Mouse (Mus musculus) midbrain, postnatal 0 days (tissue): ENCODE measurements at regions not wholly inside any gene's neighbourhood (a gene's known extent, or its start where the extent isn't known, plus 50 kb on each side); places are given as distances from the start of the nearest gene placed in this dataset.
"Not testable (repeated sequence)": the region's sequence is repeated elsewhere in the genome, so short reads cannot be mapped to it uniquely, and the experiment has no call there.

Experiments used
- ATAC-seq: fragments of 200-750 bp; cut with Nextera tagmentation; 2 replicates; pipeline ENCODE4 v1.8.0; 2017; ENCODE audit warnings: moderate number of reproducible peaks, mild to moderate bottlenecking, moderate TSS enrichment, moderate library complexity; ENCODE audit not compliant: low FRiP score
- DNase-seq: peaks from one replicate; pipeline ENCODE4 v3.0.0-alpha.2; 2015; ENCODE audit warnings: low spot score
- H3K27ac ChIP-seq: fragments of 300-500 bp; sonication (generic); 2 replicates; pipeline ENCODE4 v1.5.1; 2014; ENCODE audit warnings: low read depth, mild to moderate bottlenecking, low read length, mixed read lengths
- H3K27me3 ChIP-seq: fragments of 300-500 bp; sonication (generic); 2 replicates; pipeline ENCODE4 v1.6.1; 2014; ENCODE audit warnings: low read length, control low read depth, mixed read lengths; ENCODE audit not compliant: insufficient read depth
- H3K36me3 ChIP-seq: fragments of 300-500 bp; sonication (generic); 2 replicates; pipeline ENCODE4 v1.6.1; 2014; ENCODE audit warnings: low read length, control low read depth, mixed read lengths; ENCODE audit not compliant: insufficient read depth
- H3K4me1 ChIP-seq: fragments of 300-500 bp; sonication (generic); 2 replicates; pipeline ENCODE4 v1.6.1; 2014; ENCODE audit warnings: mild to moderate bottlenecking, control low read depth, antibody characterized with exemption, low read length, mixed read lengths; ENCODE audit not compliant: insufficient read depth
- H3K4me2 ChIP-seq: fragments of 300-500 bp; sonication (generic); 2 replicates; pipeline ENCODE4 v1.6.1; 2014; ENCODE audit warnings: low read depth, mild to moderate bottlenecking, low read length, mixed read lengths; ENCODE audit not compliant: poor library complexity, severe bottlenecking
- H3K4me3 ChIP-seq: fragments of 300-500 bp; sonication (generic); 2 replicates; pipeline ENCODE4 v1.5.1; 2014; ENCODE audit warnings: low read depth, mild to moderate bottlenecking, low read length, moderate library complexity
- H3K9ac ChIP-seq: fragments of 300-500 bp; sonication (generic); replicated peaks from 2 replicates; pipeline ENCODE4 v1.6.1; 2014; ENCODE audit warnings: mild to moderate bottlenecking, low read length, moderate library complexity, mixed read lengths; ENCODE audit not compliant: poor library complexity, severe bottlenecking
- H3K9me3 ChIP-seq: fragments of 300-500 bp; sonication (generic); 2 replicates; pipeline ENCODE4 v1.6.1; 2016; ENCODE audit warnings: low read length, control low read depth
- CTCF ChIP-seq: IDR thresholded peaks from 2 replicates; pipeline ENCODE4 v1.5.1; 2016; ENCODE audit warnings: antibody characterized with exemption, mild to moderate bottlenecking
- WGBS: fragments of 180-500 bp; shearing (Covaris S2); extraction: QIAGEN DNeasy Blood & Tissue Kit; methylation state at CpG from one replicate; pipeline ENCODE4 v1.1.7; 2014; 5-methylcytosine and 5-hydroxymethylcytosine counted together

DNA sequence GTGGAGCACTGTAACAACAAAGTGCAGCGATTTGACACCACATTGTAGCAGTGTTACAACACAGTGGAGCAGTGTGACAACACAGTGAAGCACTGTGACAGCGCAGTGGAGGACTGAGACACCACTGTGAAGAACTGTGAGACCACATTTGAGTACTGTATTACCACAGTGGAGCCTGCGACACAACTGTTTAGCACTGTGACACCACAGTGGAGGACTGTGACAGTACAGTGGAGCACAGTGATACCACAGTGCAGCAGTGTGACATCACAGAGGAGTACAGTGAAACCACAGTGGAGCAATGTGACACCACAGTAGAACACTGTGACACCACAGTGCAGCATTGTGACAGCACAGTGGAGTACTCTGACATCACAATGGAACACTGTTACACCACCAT lies 102.5 kb upstream of the Vmn1r2 start:
- no peak for TF ChIP-seq CTCF
- H3K36me3 ChIP-seq: no peaks in the 10 kb centered on the region; the same call in 1 of the 2 replicates
- no peak overlapping the region for H3K4me3 ChIP-seq
- ATAC-seq (no peak), DNase-seq (no peak)
- H3K9me3 ChIP-seq: peaks cover 79% of the 10 kb centered on the region
- no peaks in the 10 kb centered on the region for H3K4me1 ChIP-seq
- no peak overlapping the region for H3K27ac ChIP-seq
- H3K4me2 ChIP-seq: no peak overlapping the region
- H3K9ac ChIP-seq: no peak overlapping the region
- WGBS: 30% methylated on average over 3 of the region's 3 CpGs
- H3K27me3 ChIP-seq: no peaks in the 10 kb centered on the region

DNA sequence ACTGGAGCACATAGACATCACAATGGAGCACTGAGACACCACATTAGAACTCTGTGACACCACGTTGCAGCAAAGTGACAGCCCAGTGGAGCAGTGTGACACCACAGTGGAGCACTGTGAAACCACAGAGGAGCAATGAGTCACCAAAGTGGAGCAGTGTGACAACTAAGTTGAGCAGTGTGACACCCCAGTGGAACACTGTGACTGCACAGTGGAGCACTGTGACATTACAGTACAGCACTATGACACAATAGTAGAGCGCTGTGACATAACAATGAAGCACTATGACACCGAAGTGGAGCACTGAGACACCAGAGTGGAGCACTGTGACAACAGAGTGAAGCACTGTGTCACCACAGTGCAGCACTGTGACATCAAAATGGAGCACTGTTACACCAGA lies 101.8 kb upstream of the Vmn1r2 start:
- ATAC-seq, H3K4me1 ChIP-seq, H3K27me3 ChIP-seq, DNase-seq, H3K27ac ChIP-seq, H3K4me3 ChIP-seq, H3K36me3 ChIP-seq, H3K4me2 ChIP-seq, H3K9ac ChIP-seq: not testable (repeated sequence)
- WGBS: 74% methylated on average over 3 of the region's 3 CpGs
- peaks cover 81% of the 10 kb centered on the region for H3K9me3 ChIP-seq

DNA sequence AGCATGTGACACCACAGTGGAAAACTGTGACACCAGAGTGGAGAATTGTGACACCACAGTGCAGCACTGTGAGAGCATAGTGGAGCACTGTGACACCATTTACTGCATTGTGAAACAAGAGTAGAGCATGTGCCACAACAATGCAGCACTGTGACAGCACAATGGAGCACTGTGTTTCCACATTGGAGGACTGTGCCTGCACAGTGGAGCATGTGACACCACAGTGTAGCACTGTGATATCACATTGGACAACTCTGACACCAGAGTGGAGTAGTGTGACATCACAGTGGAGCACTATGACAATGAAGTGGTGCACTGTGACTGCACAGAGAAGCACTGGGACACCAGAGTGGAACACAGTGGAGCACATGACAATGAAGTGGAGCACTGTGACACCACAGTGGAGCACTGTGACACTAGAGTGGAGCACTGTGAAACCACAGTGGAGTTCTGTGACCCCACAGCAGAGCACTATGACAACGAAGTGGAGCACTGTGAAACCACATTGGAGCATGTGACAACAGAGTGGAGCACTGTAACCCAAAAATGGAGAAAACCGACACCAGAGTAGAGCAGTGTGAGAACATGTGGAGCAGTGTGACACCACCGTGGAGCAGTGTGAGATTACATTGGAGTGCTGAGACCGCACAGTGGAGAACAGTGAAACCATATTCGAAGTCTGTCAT lies 100.9 kb upstream of the Vmn1r2 start:
- peaks cover 88% of the 10 kb centered on the region for H3K9me3 ChIP-seq
- H3K4me2 ChIP-seq: no peak overlapping the region
- no peak for ATAC-seq
- TF ChIP-seq CTCF: no peak
- 80% methylated on average over 5 of the region's 5 CpGs for WGBS
- H3K9ac ChIP-seq: no peak overlapping the region
- no peaks in the 10 kb centered on the region; the same call in 1 of the 2 replicates for H3K36me3 ChIP-seq
- no peaks in the 10 kb centered on the region for H3K4me1 ChIP-seq
- DNase-seq: no peak
- no peaks in the 10 kb centered on the region for H3K27me3 ChIP-seq
- H3K4me3 ChIP-seq: no peak overlapping the region
- no peak overlapping the region for H3K27ac ChIP-seq

DNA sequence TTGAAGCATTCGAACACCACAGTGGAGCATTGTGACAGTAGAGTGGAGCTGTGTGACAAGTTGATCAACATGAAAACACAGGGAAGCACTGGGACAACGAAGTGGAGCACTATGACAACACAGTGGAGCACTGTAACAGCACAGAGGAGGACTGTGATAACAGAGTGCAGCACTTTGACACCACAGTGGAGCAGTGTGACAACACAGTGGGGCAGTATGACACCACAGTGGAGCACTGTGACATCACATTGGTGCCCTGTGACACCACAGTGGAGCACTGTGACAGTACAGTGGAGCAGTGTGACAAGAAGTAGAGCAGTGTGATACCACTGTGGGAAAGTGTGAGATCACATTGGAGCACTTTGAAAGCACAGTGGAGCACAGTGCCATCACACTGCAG lies 99.9 kb upstream of the Vmn1r2 start:
- DNase-seq: no peak
- H3K27me3 ChIP-seq: no peaks in the 10 kb centered on the region

DNA sequence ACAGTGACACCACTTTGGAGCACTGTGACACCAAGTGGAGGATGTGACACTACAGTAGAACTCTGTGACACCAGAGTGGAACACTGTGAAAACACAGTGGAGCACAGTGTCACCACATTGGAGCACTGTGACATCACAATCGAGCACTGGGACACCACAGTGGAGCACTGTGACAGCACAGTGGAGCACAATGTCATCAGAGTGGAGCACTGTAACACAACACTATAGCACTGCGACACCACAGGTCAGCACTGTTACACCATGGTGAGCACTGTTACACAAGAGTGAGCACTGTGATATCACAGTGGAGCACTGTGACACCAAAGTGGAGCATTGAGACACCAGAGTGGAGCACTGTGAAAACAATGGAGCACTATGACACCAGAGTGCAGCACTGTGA lies 99.5 kb upstream of the Vmn1r2 start:
- no peaks in the 10 kb centered on the region for H3K36me3 ChIP-seq
- TF ChIP-seq CTCF: no peak
- no peaks in the 10 kb centered on the region for H3K4me1 ChIP-seq
- no peak overlapping the region for H3K4me3 ChIP-seq
- no peaks in the 10 kb centered on the region for H3K27me3 ChIP-seq
- no peak overlapping the region for H3K9ac ChIP-seq
- ATAC-seq (peak; percentile 53), DNase-seq (no peak)
- no peak overlapping the region for H3K4me2 ChIP-seq
- WGBS: 35% methylated on average over 2 of the region's 2 CpGs
- no peak overlapping the region for H3K27ac ChIP-seq
- H3K9me3 ChIP-seq: peaks cover 85% of the 10 kb centered on the region

More for the DNA sequence above, 99.9 kb upstream of the Vmn1r2 start:
- Histone ChIP-seq H3K4me3 (no peak overlapping the region), H3K9ac (no peak overlapping the region), H3K4me1 (no peaks in the 10 kb centered on the region), H3K36me3 (no peaks in the 10 kb centered on the region), H3K9me3 (peaks cover 85% of the 10 kb centered on the region), H3K27ac (no peak overlapping the region), H3K4me2 (no peak overlapping the region)
- no peak for TF ChIP-seq CTCF
- 53% methylated on average over 2 of the region's 2 CpGs for WGBS
- ATAC-seq: peak; percentile 4; the same call in 1 of the 2 replicates

DNA sequence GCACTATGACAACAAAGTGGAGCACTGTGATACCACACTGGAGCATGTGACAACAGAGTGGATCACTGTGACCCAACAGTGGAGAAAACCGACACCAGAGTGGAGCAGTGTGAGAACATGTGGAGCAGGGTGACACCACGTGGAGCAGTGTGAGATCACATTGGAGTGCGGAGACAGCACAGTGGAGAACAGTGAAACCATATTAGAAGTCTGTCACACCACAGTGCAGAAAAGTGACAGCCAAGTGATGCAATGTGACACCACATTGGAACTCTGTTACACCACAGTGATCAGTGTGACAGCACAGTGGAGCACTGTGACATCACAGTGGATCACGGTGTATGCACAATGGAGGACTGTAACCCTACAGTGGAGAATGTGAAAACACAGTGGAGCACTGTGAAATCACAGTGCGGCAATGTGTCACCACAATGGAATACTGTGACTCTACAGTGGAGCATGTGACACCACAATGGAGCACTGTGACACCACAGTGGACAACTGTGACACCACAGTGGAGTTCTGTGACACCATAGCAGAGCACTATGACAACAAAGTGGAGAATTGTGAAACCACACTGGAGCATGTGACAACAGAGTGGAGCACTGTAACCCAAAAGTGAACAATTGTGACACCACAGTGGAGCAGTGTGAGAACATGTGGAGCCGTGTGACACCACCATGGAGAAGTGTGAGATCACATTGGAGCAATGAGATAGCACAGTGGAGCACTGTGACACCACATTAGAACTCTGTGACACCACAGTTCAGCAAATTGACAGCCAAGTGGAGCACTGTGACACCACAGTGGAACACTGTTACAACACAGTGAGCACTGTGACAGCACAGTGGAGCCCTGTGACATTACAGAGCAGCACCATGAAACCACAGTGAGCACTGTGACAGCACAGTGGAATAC lies 98.6 kb upstream of the Vmn1r2 start:
- ATAC-seq: 0 out of 2 replicates have a peak, but pooled peaks have one; percentile 11
- Histone ChIP-seq H3K9me3 (peaks cover 77% of the 10 kb centered on the region), H3K27me3 (no peaks in the 10 kb centered on the region), H3K4me3 (no peak overlapping the region), H3K9ac (no peak overlapping the region), H3K4me1 (no peaks in the 10 kb centered on the region), H3K4me2 (no peak overlapping the region), H3K36me3 (no peaks in the 10 kb centered on the region), H3K27ac (no peak overlapping the region)
- TF ChIP-seq CTCF: no peak
- 84% methylated on average over 6 of the region's 6 CpGs for WGBS
- DNase-seq: no peak
